8 mouse cellular contexts compared by ENCODE assay signal in the genomic region with DNA sequence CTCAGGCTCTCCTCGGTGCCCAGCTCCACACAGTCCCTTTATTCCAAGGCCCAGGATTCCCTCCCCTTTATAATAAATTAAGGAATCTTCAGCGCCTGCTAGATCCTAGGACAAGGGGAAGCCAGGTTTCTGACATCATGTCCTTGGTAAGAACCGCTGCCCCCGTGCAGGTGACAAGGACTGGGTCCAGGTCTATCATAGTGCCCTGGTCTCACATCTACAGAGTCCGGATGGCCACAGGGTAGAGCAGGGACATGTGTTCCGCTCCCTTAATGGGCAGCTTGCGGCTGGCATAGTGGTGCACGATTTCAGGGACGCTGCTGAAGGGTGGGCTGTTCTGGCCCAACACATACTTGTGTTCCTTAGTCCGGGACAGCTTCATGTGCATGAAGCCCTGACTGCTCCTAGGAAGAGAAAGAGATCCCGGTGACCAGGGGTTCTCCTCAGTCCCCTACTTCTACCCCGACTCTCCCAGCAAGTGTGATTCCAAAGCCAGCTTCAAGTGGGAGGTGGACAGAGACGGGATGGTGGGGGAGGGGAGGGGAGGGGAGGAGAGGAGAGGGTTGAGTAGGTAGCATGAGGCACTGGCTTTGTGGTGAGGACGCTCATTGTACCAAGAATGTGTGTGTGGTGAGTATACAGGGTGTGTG. TPM values are rescaled to one million over a fixed set of nuclear protein-coding genes. Genes with fewer than 3 reads are reported as not detected.
DNase-seq lines count a peak whose midpoint lies in the region; ATAC-seq and TF ChIP-seq lines count a peak whose summit lies in the region.

No protein-coding gene starts in this region.

- 27% methylated on average over 14 of the region's 14 CpGs for WGBS in kidney, adult 2 months
- WGBS in heart, postnatal 0 days: 13% methylated on average over 14 of the region's 14 CpGs
- WGBS in liver, embryonic 13.5 days (ENCODE audit: insufficient replicate concordance): 15% methylated on average over 14 of the region's 14 CpGs

- peak; percentile 52 for ATAC-seq in heart, postnatal 0 days (ENCODE audit: insufficient read depth, low read depth)
- ATAC-seq in liver, embryonic 13.5 days (ENCODE audit: low read depth): peak; percentile 64

- TF ChIP-seq EP300 in CH12.LX (IDR thresholded peaks at IDR 0.05; ENCODE audit: low read length): no peak
- TF ChIP-seq EP300 in heart, postnatal 0 days (IDR thresholded peaks at IDR 0.05; ENCODE audit: low read depth): no peak

- H3K9ac ChIP-seq in CH12.LX (ENCODE audit: insufficient read depth, low read depth): peak overlapping the region; percentile 72
- peak overlapping the region; percentile 60 for H3K9ac ChIP-seq in heart, postnatal 0 days (replicated peaks; ENCODE audit: low read depth, low read length)
- peak overlapping the region; percentile 82 for H3K9ac ChIP-seq in liver, embryonic 13.5 days

- peak overlapping the region; percentile 80 for H3K4me3 ChIP-seq in kidney, adult 2 months (ENCODE audit: insufficient read depth, low read depth, low read length)
- peak overlapping the region; percentile 48 to 80 (median 62) for H3K4me3 ChIP-seq in CH12.LX (replicated peaks in 1 of 3; ENCODE audit: low read depth in 2 of 3, low read length in 2 of 3, poor library complexity in 1 of 3)
- H3K4me3 ChIP-seq in heart, postnatal 0 days (ENCODE audit: low read depth, low read length): peak overlapping the region; percentile 67
- H3K4me3 ChIP-seq in liver, embryonic 13.5 days (replicated peaks): peak overlapping the region; percentile 73

- H3K4me2 ChIP-seq in CH12.LX (ENCODE audit: insufficient read depth, low read depth, poor library complexity, severe bottlenecking): peak overlapping the region; percentile 54
- peak overlapping the region; percentile 89 for H3K4me2 ChIP-seq in heart, postnatal 0 days (ENCODE audit: low read depth, low read length)
- peak overlapping the region; percentile 91 for H3K4me2 ChIP-seq in liver, embryonic 13.5 days

- H3K79me2 ChIP-seq in CH12.LX (replicated peaks; ENCODE audit: control insufficient read depth, extremely low read depth, insufficient read depth, poor library complexity, severe bottlenecking): no peaks in the 10 kb centered on the region

- no peaks in the 10 kb centered on the region for H3K27me3 ChIP-seq in kidney, adult 2 months (replicated peaks; ENCODE audit: control insufficient read depth, insufficient read depth, low read length)
- peaks cover 16% of the 10 kb centered on the region for H3K27me3 ChIP-seq in CH12.LX (replicated peaks)
- H3K27me3 ChIP-seq in heart, postnatal 0 days (ENCODE audit: control insufficient read depth, insufficient read depth, low read length): peaks cover 4% of the 10 kb centered on the region; the same call in 1 of the 2 replicates
- 0 out of 2 replicates have a peak, but pooled peaks cover 6% of the 10 kb centered on the region for H3K27me3 ChIP-seq in liver, embryonic 13.5 days
- no peaks in the 10 kb centered on the region for H3K27me3 ChIP-seq in splenic B cell, adult 2 months (ENCODE audit: control insufficient read depth, insufficient read depth, low read length, poor library complexity, severe bottlenecking)

- no peak for TF ChIP-seq POLR2A in kidney, adult 2 months (IDR thresholded peaks at IDR 0.05; ENCODE audit: low read depth, low read length)
- TF ChIP-seq POLR2A in CH12.LX (IDR thresholded peaks at IDR 0.05; ENCODE audit: low read depth, low read length): no peak

- no peak for TF ChIP-seq CTCF in kidney, adult 2 months (conservative IDR thresholded peaks at IDR 0.05; ENCODE audit: insufficient read depth, insufficient read length, low read depth, low read length)
- no peak for TF ChIP-seq CTCF in CH12.LX (conservative IDR thresholded peaks at IDR 0.05 in 1 of 2, IDR thresholded peaks at IDR 0.05 in 1 of 2; ENCODE audit: low read depth in 2 of 2, low read length in 2 of 2)
- no peak for TF ChIP-seq CTCF in heart, postnatal 0 days (IDR thresholded peaks at IDR 0.05; ENCODE audit: low read depth)

- H3K4me1 ChIP-seq in kidney, adult 2 months (ENCODE audit: control insufficient read depth, insufficient read depth, low read length): peaks cover 14% of the 10 kb centered on the region
- H3K4me1 ChIP-seq in CH12.LX (ENCODE audit: control insufficient read depth in 1 of 2, insufficient read depth in 2 of 2): peaks cover 8 to 23% of the 10 kb centered on the region in 2 experiments
- peaks cover 10% of the 10 kb centered on the region for H3K4me1 ChIP-seq in heart, postnatal 0 days (ENCODE audit: control insufficient read depth, insufficient read depth)
- H3K4me1 ChIP-seq in liver, embryonic 13.5 days (replicated peaks): peaks cover 38% of the 10 kb centered on the region

- dilution Hi-C loops in CH12.LX (cut with MboI; ENCODE audit: extremely low pct_ligation_motif_present, extremely low pct_unique_long_range_greater_than_20kb, low sequenced_read_pairs): no loop called here

- in situ Hi-C loops in CH12.LX (cut with MboI; ENCODE audit: low pct_ligation_motif_present, low pct_unique_long_range_greater_than_20kb, low sequenced_read_pairs): no loop called here

- H3K36me3 ChIP-seq in kidney, adult 2 months (ENCODE audit: control insufficient read depth, insufficient read depth, low read length): no peaks in the 10 kb centered on the region
- no peaks in the 10 kb centered on the region for H3K36me3 ChIP-seq in CH12.LX (replicated peaks in 1 of 2; ENCODE audit: control insufficient read depth in 1 of 2, insufficient read depth in 1 of 2, low read length in 1 of 2)
- H3K36me3 ChIP-seq in heart, postnatal 0 days (replicated peaks; ENCODE audit: control insufficient read depth, insufficient read depth, low read length): 0 out of 2 replicates have a peak, but pooled peaks cover 5% of the 10 kb centered on the region
- H3K36me3 ChIP-seq in liver, embryonic 13.5 days: peaks cover 9% of the 10 kb centered on the region; the same call in 1 of the 2 replicates
- H3K36me3 ChIP-seq in splenic B cell, adult 2 months (ENCODE audit: control insufficient read depth, insufficient read depth, low read length, poor library complexity, severe bottlenecking): no peaks in the 10 kb centered on the region

- no peak for TF ChIP-seq RAD21 in CH12.LX (IDR thresholded peaks at IDR 0.05; ENCODE audit: low read depth, low read length)

- no peak for DNase-seq in kidney, adult 2 months
- DNase-seq in kidney, adult 18-20 months: no peak
- DNase-seq in CH12.LX (ENCODE audit: extremely low read depth): no peak
- peak; percentile 57 to 68 for DNase-seq in cerebellum, postnatal 10 days
- no peak for DNase-seq in heart, postnatal 0 days (ENCODE audit: low spot score)
- DNase-seq in liver, embryonic 13.5 days: no peak
- peak; percentile 22 for DNase-seq in splenic B cell, adult 2 months (ENCODE audit: low read depth, low spot score)
- DNase-seq in ovary, postnatal 14 days (ENCODE audit: low spot score): no peak

- H3K27ac ChIP-seq in kidney, adult 2 months (ENCODE audit: insufficient read depth, low read depth, low read length): no peak overlapping the region
- no peak overlapping the region for H3K27ac ChIP-seq in CH12.LX (ENCODE audit: insufficient read depth, low read depth)
- H3K27ac ChIP-seq in heart, postnatal 0 days (ENCODE audit: low read depth): peak overlapping the region; percentile 94
- H3K27ac ChIP-seq in liver, embryonic 13.5 days: peak overlapping the region; percentile 78

- no peaks in the 10 kb centered on the region for H3K9me3 ChIP-seq in CH12.LX (replicated peaks; ENCODE audit: low read length)
- H3K9me3 ChIP-seq in heart, postnatal 0 days (replicated peaks; ENCODE audit: control insufficient read depth, low read length): no peaks in the 10 kb centered on the region
- no peaks in the 10 kb centered on the region for H3K9me3 ChIP-seq in liver, embryonic 13.5 days (replicated peaks)

RNA-seq across cellular contexts. Expression of a gene that starts 19.7 kb away (rescaled TPM):
- 14.7 and 16.2 TPM in 2 replicates for polyA plus RNA-seq in kidney, adult 2 months (2012; rRNA removed)
- total RNA-seq in CH12.LX (2012; rRNA removed) (2.1 and 2.7 TPM in 2 replicates), CH12.LX (2014; rRNA removed) (0.49 and 1.2 TPM in 2 replicates)
- polyA plus RNA-seq in CH12.LX (2012; ENCODE audit: insufficient read length, low read depth): 2.0 and 2.1 TPM in 2 replicates
- total RNA-seq in heart, postnatal 0 days (2014; rRNA removed; ENCODE audit: low replicate concordance): 9.1 and 27.0 TPM in 2 replicates
- polyA plus RNA-seq in heart, postnatal 0 days (2015; fragmentation: Nextera tagmentation; extraction: Ambion mirVana): 1.1 and 1.3 TPM in 2 replicates
- 0.83 and 1.1 TPM in 2 replicates for polyA plus RNA-seq in liver, embryonic 13.5 days (2015; fragmentation: Nextera tagmentation; extraction: Ambion mirVana)

RNA-seq across cellular contexts. Expression of a gene that starts 33.8 kb away (rescaled TPM):
- 0.20 and 0.31 TPM in 2 replicates for polyA plus RNA-seq in kidney, adult 2 months (2012; rRNA removed)
- not detected in 2 replicates for total RNA-seq in CH12.LX (2012; rRNA removed)
- total RNA-seq in CH12.LX (2014; rRNA removed): not detected in 2 replicates
- not detected in 2 replicates for polyA plus RNA-seq in CH12.LX (2012; ENCODE audit: insufficient read length, low read depth)
- total RNA-seq in heart, postnatal 0 days (2014; rRNA removed; ENCODE audit: low replicate concordance): not detected in 2 replicates
- not detected in 2 replicates for polyA plus RNA-seq in heart, postnatal 0 days (2015; fragmentation: Nextera tagmentation; extraction: Ambion mirVana)
- 0.02 TPM in 1 of 2 replicates, not detected in the other for polyA plus RNA-seq in liver, embryonic 13.5 days (2015; fragmentation: Nextera tagmentation; extraction: Ambion mirVana)

RNA-seq across cellular contexts. Expression of a gene that starts 35.7 kb away (rescaled TPM):
- 0.28 and 0.35 TPM in 2 replicates for polyA plus RNA-seq in kidney, adult 2 months (2012; rRNA removed)
- total RNA-seq in CH12.LX (2012; rRNA removed): not detected in 2 replicates
- total RNA-seq in CH12.LX (2014; rRNA removed): not detected in 2 replicates
- not detected in 2 replicates for polyA plus RNA-seq in CH12.LX (2012; ENCODE audit: insufficient read length, low read depth)
- not detected in 2 replicates for total RNA-seq in heart, postnatal 0 days (2014; rRNA removed; ENCODE audit: low replicate concordance)
- polyA plus RNA-seq in heart, postnatal 0 days (2015; fragmentation: Nextera tagmentation; extraction: Ambion mirVana): not detected in 2 replicates
- polyA plus RNA-seq in liver, embryonic 13.5 days (2015; fragmentation: Nextera tagmentation; extraction: Ambion mirVana): not detected in 2 replicates

RNA-seq across cellular contexts. Expression of a gene that starts 50.6 kb away (rescaled TPM):
- polyA plus RNA-seq in kidney, adult 2 months (2012; rRNA removed): 0.20 TPM in 1 of 2 replicates, not detected in the other
- total RNA-seq in CH12.LX (2012; rRNA removed) (not detected in 2 replicates), CH12.LX (2014; rRNA removed) (not detected in 2 replicates)
- not detected in 2 replicates for polyA plus RNA-seq in CH12.LX (2012; ENCODE audit: insufficient read length, low read depth)
- total RNA-seq in heart, postnatal 0 days (2014; rRNA removed; ENCODE audit: low replicate concordance): not detected in 2 replicates
- polyA plus RNA-seq in heart, postnatal 0 days (2015; fragmentation: Nextera tagmentation; extraction: Ambion mirVana): 0.10 and 0.19 TPM in 2 replicates
- not detected in 2 replicates for polyA plus RNA-seq in liver, embryonic 13.5 days (2015; fragmentation: Nextera tagmentation; extraction: Ambion mirVana)

RNA-seq across cellular contexts. Expression of a gene that starts 51.0 kb away (rescaled TPM):
- polyA plus RNA-seq in kidney, adult 2 months (2012; rRNA removed): 0.05 and 0.17 TPM in 2 replicates
- total RNA-seq in CH12.LX (2012; rRNA removed) (not detected in 2 replicates), CH12.LX (2014; rRNA removed) (not detected in 2 replicates)
- polyA plus RNA-seq in CH12.LX (2012; ENCODE audit: insufficient read length, low read depth): not detected in 2 replicates
- 0.04 and 3.7 TPM in 2 replicates for total RNA-seq in heart, postnatal 0 days (2014; rRNA removed; ENCODE audit: low replicate concordance)
- 0.08 and 0.23 TPM in 2 replicates for polyA plus RNA-seq in heart, postnatal 0 days (2015; fragmentation: Nextera tagmentation; extraction: Ambion mirVana)
- polyA plus RNA-seq in liver, embryonic 13.5 days (2015; fragmentation: Nextera tagmentation; extraction: Ambion mirVana): not detected in 2 replicates

Comparison
In these comparisons a context has a peak if more than half of its experiments do, and no peak if none do; other contexts are left out.
1. DNase-seq: peak in cerebellum, postnatal 10 days (2 of 2) and splenic B cell, adult 2 months (single experiment); none in kidney, adult 2 months (single experiment), kidney, adult 18-20 months (single experiment), CH12.LX (single experiment), heart, postnatal 0 days (single experiment), liver, embryonic 13.5 days (single experiment) and ovary, postnatal 14 days (single experiment).
2. H3K27ac ChIP-seq: peak in heart, postnatal 0 days (single experiment) and liver, embryonic 13.5 days (single experiment); none in kidney, adult 2 months (single experiment) and CH12.LX (single experiment).
3. Peak in every context shown above with its lines, with median percentiles within 50 percentile points of each other: H3K4me3 ChIP-seq, H3K4me2 ChIP-seq and H3K9ac ChIP-seq.